Mouse (Mus musculus) layer of hippocampus, postnatal 25 days (tissue): ENCODE measurements around the gene Bpifb2. TPM values are rescaled to one million over a fixed set of nuclear protein-coding genes. Genes with fewer than 3 reads are reported as not detected.
A peak's percentile ranks its signal among the peaks of the same experiment; 100 is the strongest.

Experiments
- DNase-seq, 2 experiments: peaks; one replicate each; pipeline ENCODE4 v3.0.0; 2022; ENCODE audit warnings: mixed read lengths in 2 of 2, low spot score in 1 of 2; ENCODE audit errors: extremely low spot score in 1 of 2
- total RNA-seq, 2 experiments: library from RNA; stranded (reverse); gene quantifications; 2 replicates each; pipeline ENCODE4 v1.2.3; 2021

The Bpifb2 gene
- total RNA-seq, 2 experiments from 2014 or later: not detected

GRCm38 (mm10) chr2:153929871-153930413 lies 55.1 kb downstream of the Bpifb2 start:
- peak; percentile 31 to 64 for DNase-seq

- no peak for DNase-seq
Observed at GRCm38 (mm10) chr2:153931125-153931524, 56.3 kb downstream of the Bpifb2 start.

GRCm38 (mm10) chr2:153933311-153933710 lies 58.5 kb downstream of the Bpifb2 start:
- no peak for DNase-seq

GRCm38 (mm10) chr2:153935348-153935747 lies 60.5 kb downstream of the Bpifb2 start:
- no peak for DNase-seq

- no peak for DNase-seq
Observed at GRCm38 (mm10) chr2:153937843-153938242, 63.0 kb downstream of the Bpifb2 start, which contains the start of gene Bpifb4. Gene Bpifb4 (plus strand): TSS chr2:153938212.

GRCm38 (mm10) chr2:153943537-153943936 lies 68.7 kb downstream of the Bpifb2 start:
- peak; percentile 67 to 83 for DNase-seq

GRCm38 (mm10) chr2:153944567-153944966 lies 69.7 kb downstream of the Bpifb2 start:
- DNase-seq: no peak

Other genes starting within 250 kb of the Bpifb2 start
- gene Commd7, start 242.3 kb upstream of the Bpifb2 start, total RNA-seq: 10 to 100 TPM; 29.1 to 30.9 TPM
- 1 to 10 TPM in 1 of 2 experiments, under 1 TPM in 1; 0.84 to 1.3 TPM for gene Dnmt3b, start 225.6 kb upstream of the Bpifb2 start, total RNA-seq
- under 1 TPM in 1 of 2 experiments, not detected in 1; 0.23 TPM for gene Dnmt3c, start 178.4 kb upstream of the Bpifb2 start, total RNA-seq
- 10 to 100 TPM; 82.2 to 89.2 TPM for gene Mapre1, start 133.8 kb upstream of the Bpifb2 start, total RNA-seq
- under 1 TPM; 0.12 to 0.19 TPM for gene Efcab8, start 95.1 kb upstream of the Bpifb2 start, total RNA-seq
- not detected for gene Sun5, start 4.0 kb upstream of the Bpifb2 start, total RNA-seq
- not detected for gene Bpifb6, start 25.3 kb downstream of the Bpifb2 start, total RNA-seq
- not detected for gene Bpifb3, start 43.2 kb downstream of the Bpifb2 start, total RNA-seq
- gene Bpifb4, start 63.2 kb downstream of the Bpifb2 start, total RNA-seq: not detected
- not detected for gene Bpifa6, start 99.9 kb downstream of the Bpifb2 start, total RNA-seq
- not detected for gene Bpifa2, start 133.2 kb downstream of the Bpifb2 start, total RNA-seq